Mouse (Mus musculus): ENCODE measurements at regions not wholly inside any gene's neighbourhood (a gene's known extent, or its start where the extent isn't known, plus 50 kb on each side); places are given as distances from the start of the nearest gene placed in this dataset.
A peak's percentile ranks its signal among the peaks of the same experiment; 100 is the strongest.

DNA sequence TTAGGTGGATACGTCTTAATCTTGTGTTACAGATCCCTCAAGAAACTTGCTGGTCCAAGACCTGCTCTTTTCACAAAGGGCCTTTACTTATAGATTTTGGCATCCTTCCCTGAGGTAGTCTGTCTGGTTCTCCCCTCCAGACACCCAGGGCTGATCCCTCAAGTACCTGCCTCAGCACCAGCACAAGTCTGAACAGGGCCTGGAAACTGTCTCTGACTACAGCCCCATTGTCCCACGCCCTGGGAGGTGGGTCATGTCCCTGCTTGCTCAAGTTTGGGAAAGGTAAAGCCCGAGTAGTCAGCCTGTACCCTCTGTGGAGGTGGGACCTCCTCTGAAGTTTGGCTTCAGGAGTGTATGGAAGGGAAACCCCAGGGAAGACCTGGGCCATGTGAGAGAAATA, 323.3 kb downstream of the Gm49356 start:
- DNase-seq (ENCODE audit: low read depth) = no peak

GRCm38 (mm10) chr15:59214096-59214495, 325.0 kb downstream of the Gm49356 start:
- DNase-seq (ENCODE audit: low read depth) = no peak

- DNase-seq (ENCODE audit: low read depth) = no peak
Observed at GRCm38 (mm10) chr15:59215239-59215638, 326.1 kb downstream of the Gm49356 start.

DNA sequence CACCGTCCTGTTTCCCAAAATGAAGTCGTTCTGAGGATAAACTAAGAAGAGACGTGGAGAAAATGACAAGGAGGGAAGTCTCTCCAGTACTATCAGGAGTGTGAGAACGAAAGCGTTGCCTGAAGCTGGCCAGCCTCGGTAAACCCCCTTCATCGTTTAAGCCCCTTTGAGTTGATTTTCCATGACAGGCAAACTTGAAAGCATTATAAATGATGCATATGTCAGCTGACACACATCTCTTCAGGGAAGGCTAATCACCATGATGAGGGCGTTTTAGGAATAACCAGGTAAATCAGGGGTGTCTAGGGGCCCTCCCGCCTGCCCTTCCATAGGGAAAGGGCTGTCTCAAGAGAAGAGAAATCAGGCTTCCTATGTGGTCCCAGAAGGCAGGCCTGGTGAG, 328.4 kb downstream of the Gm49356 start:
- DNase-seq (ENCODE audit: low read depth) = no peak

GRCm38 (mm10) chr15:59218916-59219315, 329.8 kb downstream of the Gm49356 start:
- DNase-seq (ENCODE audit: low read depth) = no peak

DNA sequence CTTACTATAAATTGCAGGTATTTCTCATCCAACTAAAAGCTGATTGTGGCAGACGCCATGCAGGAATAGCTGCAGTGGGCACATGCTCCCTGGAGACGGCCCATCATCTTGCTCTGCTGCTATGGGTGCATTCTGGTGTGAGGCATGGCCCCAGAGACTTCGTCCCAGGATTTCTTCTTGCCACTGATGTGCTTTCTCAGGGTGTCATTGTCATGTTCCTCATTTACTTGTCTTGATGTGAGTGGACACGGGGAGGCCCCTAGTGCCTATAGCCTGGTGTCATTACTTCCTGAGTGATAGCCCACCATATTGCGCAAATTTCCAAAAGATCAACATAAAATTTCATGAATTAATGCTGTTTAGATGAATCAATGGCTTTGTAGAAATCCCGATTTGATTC, 336.5 kb downstream of the Gm49356 start:
- DNase-seq (ENCODE audit: low read depth) = no peak

- no peak for DNase-seq (ENCODE audit: low read depth)
Observed at GRCm38 (mm10) chr15:59227293-59227692, 338.2 kb downstream of the Gm49356 start.

DNA sequence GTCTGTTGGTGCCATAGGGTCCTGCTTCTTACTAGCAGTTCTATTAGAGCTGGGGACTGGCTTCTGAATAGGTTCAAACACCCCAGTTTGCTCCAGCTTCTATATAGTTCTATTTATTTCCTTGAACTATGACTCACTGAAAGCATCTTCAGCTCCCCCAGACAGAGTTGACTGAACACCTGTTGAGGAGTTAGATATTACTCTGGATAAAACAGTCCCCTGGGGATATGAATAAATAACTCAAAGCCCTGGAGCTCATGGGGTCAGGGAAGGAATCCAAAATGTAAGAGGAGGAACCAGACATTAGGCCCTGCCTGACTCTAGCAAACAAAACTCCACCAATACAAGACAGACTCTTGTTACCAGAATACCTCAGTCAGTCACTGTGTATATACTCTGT, 341.4 kb downstream of the Gm49356 start:
- DNase-seq (ENCODE audit: low read depth) = no peak

DNA sequence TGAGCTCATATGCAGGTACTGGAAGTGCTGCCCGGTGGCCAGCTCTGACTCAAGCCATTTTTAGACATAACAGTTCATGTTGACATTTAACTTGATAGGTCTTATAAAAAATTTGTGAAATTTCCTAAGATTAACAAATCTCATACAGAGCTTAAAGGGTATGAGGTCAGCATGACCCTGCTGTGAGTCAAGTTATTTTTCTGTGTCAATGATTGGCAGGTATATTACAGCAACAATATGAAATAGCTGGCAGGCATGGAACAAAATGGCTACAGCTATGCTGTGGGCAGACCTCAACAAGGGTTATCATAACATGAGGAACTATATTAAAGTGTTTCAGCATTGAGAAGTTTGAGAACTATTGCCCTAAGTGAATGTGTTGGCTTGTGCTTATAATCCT, 342.6 kb downstream of the Gm49356 start:
- DNase-seq (ENCODE audit: low read depth) = no peak

- no peak for DNase-seq (ENCODE audit: low read depth)
Observed at GRCm38 (mm10) chr15:59232290-59232689, 343.2 kb downstream of the Gm49356 start.

DNA sequence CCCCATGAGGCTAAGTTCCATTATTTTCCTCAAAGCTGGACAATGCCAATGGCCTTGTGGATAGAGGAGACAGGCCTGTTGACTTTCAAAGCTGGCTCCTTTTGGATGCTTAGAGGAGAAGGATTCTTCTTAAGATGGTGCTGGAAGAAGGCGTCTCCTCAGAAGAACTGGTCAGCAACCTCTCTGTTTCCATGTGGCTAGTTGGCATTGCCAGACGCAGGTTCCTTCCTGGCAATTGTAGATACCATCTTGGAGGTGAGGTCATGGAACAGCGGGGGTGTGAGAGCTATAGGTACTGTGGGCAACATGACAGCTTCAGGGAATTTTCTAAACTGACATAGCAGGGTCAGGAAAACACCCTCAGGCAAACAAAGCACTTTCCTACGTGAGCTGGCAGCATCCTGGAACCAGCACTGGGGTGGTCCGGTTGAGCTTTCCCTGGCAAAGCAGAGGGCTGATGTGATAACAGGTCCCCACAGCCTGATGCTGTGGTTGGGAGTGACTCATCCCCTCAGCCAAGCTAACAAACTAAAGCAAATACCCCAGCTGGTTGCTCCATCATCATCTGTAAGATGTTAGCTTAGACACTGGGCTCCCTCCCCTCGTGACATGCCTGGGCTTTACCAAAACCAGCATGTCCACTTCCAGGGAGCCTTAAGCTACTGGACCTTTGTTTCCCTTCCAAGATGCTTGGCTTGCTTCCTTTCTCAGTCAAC, 348.5 kb downstream of the Gm49356 start:
- DNase-seq (ENCODE audit: low read depth) = no peak

DNA sequence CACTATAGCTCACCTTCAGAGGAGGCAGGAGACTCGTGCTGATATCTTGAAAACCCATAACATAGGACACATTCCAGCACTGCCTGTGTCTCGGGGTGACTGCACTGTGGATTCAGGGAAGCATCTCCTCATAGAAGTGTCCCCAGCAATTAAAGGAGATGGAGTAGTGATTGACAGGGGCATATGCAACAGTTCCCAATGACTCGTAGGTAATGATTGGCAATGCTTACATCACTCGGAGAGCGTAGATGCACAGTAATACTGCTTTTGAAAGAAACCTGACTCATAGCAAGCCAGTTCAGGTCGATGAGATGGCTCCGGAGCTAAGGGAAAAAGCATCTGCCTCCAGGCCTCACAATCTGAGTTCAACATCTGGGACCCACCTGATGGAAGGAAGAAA, 352.7 kb downstream of the Gm49356 start:
- DNase-seq (ENCODE audit: low read depth) = no peak

DNA sequence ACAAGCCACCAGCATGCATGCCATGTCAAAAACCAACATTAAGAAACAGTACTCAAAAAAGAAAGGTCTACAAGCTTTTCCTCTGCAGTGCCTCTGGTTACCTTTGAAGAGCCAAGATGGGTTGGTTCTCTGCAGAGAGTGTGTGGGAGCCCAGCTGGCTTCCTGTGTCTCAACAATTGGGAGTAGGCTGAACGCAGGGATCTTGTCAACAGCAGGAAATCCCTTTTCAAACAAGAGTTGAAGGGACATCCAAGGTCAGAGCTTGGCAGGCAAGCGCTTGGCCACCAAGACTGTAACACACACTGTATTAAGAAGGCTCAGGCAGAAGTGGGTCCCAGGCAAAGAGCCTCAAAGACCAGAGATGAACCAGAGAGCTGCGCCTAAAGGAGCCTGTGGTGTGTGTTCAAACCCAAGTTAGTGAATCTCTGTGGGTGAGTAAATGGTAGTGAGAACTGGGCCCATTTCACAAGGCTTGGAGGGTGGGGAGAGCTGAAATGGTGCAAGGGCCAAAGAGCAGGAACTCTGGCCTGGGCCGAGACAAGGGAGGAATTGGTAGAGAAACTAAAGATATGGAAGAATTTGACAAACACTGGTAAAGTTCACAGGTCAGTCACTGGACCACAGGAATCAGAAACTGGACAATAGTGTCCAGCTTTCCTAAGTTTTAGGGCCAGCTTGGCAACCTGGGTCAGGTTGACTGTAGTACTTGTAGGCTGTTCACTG, 357.0 kb downstream of the Gm49356 start:
- DNase-seq (ENCODE audit: low read depth) = no peak

- no peak for DNase-seq (ENCODE audit: low read depth)
Observed at GRCm38 (mm10) chr15:59248477-59249260, 359.6 kb downstream of the Gm49356 start.

- DNase-seq (ENCODE audit: low read depth) = no peak
Observed at GRCm38 (mm10) chr15:59261380-59261779, 372.3 kb downstream of the Gm49356 start.

DNA sequence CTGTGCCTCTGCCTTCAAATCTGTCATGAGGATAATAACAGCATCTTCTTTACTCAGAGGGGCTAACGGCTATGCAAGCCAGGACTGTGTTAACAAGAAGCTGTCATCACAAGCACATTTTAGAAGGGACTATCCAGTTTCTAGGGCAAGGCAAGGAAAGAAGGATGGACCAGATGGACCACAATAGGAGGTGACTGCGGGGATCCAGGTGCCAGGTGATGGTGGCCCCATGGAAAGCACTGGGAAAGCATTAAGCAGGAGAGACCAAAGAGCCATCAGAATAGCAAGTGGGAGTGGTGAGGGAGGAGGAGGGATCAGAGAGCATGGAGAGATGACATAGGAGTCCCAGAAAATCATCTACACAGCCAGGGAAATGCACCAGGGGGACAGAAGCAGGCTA, 373.3 kb downstream of the Gm49356 start:
- no peak for DNase-seq (ENCODE audit: low read depth)

DNA sequence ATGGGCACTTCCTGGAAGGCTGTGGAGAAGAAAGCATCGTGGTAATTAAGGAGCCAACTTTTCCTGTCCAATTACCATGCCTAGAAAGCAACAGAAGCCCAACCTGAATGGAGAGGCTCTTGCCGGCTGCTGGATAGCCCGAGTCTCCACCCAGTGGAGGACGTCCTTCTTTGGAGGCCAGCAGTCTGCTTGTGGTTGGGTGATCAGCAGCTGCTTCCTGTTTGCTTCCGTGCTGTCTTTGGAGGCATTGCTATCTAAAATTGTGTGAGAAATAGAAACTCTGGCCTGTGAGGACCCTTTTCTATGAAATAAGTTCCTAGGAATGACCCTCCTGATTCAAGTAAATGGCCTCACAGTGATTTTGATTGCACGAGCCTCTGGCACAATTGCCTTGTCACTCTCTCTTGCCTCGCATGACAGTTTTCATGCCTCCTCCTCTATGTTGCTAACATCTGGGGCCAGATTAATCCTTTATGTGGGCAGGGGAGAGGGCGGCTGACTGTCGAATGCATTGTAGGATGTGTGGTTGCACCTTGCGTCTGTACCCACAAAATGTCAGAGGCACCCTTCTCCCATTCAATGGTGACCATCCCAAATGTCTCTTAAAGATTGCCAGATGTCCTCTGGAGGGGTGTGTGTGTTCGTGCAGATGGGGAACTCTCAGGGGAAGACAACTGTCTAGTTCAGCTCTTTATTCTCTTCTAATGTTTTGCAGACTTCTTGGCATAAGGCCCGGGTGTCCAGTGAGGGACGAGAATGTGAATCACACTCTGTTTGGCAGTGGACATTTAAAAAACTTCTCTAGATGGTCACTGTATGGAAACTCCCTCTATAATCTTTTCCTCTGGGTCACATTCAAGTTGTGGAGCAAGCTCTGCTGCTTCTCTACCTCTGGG, 374.6 kb downstream of the Gm49356 start:
- peak; percentile 17 for DNase-seq (ENCODE audit: low read depth)
